Mouse (Mus musculus): ENCODE results near the gene Itch. TPM values are rescaled to one million over a fixed set of nuclear protein-coding genes. Genes with fewer than 3 reads are reported as not detected.

Itch gene
- polyA plus RNA-seq, 1 experiment from 2014 or later, result 48.8 TPM

DNA sequence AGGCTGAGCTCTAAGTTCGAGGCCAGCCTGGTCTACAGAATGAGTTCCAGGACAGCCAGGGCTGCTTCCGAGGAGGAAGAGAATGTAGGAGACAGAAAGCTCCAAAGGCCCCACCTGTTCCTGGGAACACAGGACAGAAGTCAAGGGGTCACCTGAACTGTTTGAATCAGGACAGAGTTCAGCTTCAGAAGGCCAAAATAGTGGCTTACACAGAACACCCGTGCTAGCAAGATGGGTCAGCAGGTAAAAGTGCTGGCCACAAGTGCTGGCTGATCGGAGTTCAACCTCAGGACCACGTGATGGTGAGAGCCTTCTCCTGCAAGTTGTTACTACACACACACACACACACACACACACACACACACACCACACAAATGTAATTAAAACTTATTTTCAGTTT lies 133.6 kb downstream of the Itch start:
- Histone ChIP-seq H3K9me3 (ENCODE audit: control insufficient read depth, low read length) (no peaks in the 10 kb centered on the region), H3K27ac (replicated peaks; ENCODE audit: low read depth, low read length) (no peak overlapping the region), H3K36me3 (ENCODE audit: control insufficient read depth, insufficient read depth, low read length) (no peaks in the 10 kb centered on the region), H3K4me2 (ENCODE audit: low read depth, low read length) (no peak overlapping the region), H3K27me3 (replicated peaks; ENCODE audit: control insufficient read depth, insufficient read depth, low read length) (no peaks in the 10 kb centered on the region), H3K9ac (ENCODE audit: low read depth, low read length) (no peak overlapping the region), H3K4me3 (ENCODE audit: low read depth, low read length) (no peak overlapping the region), H3K4me1 (ENCODE audit: control insufficient read depth, insufficient read depth, low read length) (no peaks in the 10 kb centered on the region)
- no peak for DNase-seq (ENCODE audit: low spot score)
- 83% methylated on average over 5 of the region's 5 CpGs for WGBS
- ATAC-seq (ENCODE audit: low read depth), result no peak

DNA sequence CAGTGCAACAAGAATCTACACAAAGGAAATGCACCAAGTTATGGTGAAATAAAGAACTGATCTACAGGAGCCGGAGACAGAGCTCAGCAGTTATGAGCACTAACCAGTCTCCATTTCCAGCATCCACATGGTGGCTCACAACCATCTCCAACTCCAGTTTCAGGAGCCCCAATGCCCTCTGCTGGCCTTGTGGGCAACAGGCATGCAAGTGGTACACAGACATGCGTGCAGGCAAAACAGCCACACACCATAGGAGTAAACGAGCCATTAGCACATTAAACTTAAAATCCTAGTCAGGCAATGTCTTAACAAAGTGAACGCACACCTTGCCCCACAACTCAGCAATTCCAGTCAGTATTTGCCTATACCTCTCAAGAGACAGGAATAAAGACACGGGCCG lies 138.6 kb downstream of the Itch start:
- Histone ChIP-seq H3K27ac (replicated peaks; ENCODE audit: low read depth, low read length) (no peak overlapping the region), H3K4me2 (ENCODE audit: low read depth, low read length) (no peak overlapping the region), H3K4me3 (ENCODE audit: low read depth, low read length) (no peak overlapping the region), H3K27me3 (replicated peaks; ENCODE audit: control insufficient read depth, insufficient read depth, low read length) (no peaks in the 10 kb centered on the region), H3K9me3 (ENCODE audit: control insufficient read depth, low read length) (no peaks in the 10 kb centered on the region), H3K36me3 (ENCODE audit: control insufficient read depth, insufficient read depth, low read length) (no peaks in the 10 kb centered on the region), H3K4me1 (ENCODE audit: control insufficient read depth, insufficient read depth, low read length) (peaks cover 6% of the 10 kb centered on the region), H3K9ac (ENCODE audit: low read depth, low read length) (no peak overlapping the region)
- ATAC-seq (ENCODE audit: low read depth) (no peak), DNase-seq (ENCODE audit: low spot score) (no peak)
- WGBS, result 81% methylated on average over 6 of the region's 6 CpGs

- H3K36me3 ChIP-seq (ENCODE audit: control insufficient read depth, insufficient read depth, low read length), result no peaks in the 10 kb centered on the region
- no peaks in the 10 kb centered on the region for H3K9me3 ChIP-seq (ENCODE audit: control insufficient read depth, low read length)
- H3K9ac ChIP-seq (ENCODE audit: low read depth, low read length), result no peak overlapping the region
- H3K4me1 ChIP-seq (ENCODE audit: control insufficient read depth, insufficient read depth, low read length), result peaks cover 13% of the 10 kb centered on the region
- H3K4me2 ChIP-seq (ENCODE audit: low read depth, low read length), result no peak overlapping the region
- H3K27ac ChIP-seq (replicated peaks; ENCODE audit: low read depth, low read length), result no peak overlapping the region
- H3K4me3 ChIP-seq (ENCODE audit: low read depth, low read length), result no peak overlapping the region
- H3K27me3 ChIP-seq (replicated peaks; ENCODE audit: control insufficient read depth, insufficient read depth, low read length), result no peaks in the 10 kb centered on the region
- 61% methylated on average over 10 of the region's 10 CpGs for WGBS
- ATAC-seq (ENCODE audit: low read depth), result no peak
- no peak for DNase-seq (ENCODE audit: low spot score)
Measured at GRCm38 (mm10) chr2:155272396-155273170, 139.3 kb downstream of the Itch start.

DNA sequence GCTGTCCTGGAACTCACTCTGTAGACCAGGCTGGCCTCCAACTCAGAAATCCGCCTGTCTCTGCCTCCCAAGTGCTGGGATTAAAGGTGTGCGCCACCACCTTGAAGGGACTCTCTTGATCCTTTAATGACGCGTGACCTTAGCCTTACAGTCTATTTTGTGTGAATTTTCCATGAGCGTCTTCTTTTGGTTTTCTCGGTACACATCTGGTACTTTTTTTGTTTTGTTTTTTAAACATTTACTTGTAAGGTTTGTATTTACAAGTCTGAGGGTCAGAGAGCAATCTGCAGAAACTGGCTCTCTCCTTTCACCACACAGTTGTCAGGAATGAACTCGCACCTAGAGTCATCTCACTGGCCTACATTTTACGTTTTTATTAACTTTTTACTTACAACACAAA lies 140.3 kb downstream of the Itch start:
- no peak for DNase-seq (ENCODE audit: low spot score)
- no peak for ATAC-seq (ENCODE audit: low read depth)
- 84% methylated on average over 8 of the region's 8 CpGs for WGBS
- H3K9ac ChIP-seq (ENCODE audit: low read depth, low read length), result no peak overlapping the region
- H3K36me3 ChIP-seq (ENCODE audit: control insufficient read depth, insufficient read depth, low read length), result peaks cover 4% of the 10 kb centered on the region
- peaks cover 13% of the 10 kb centered on the region for H3K4me1 ChIP-seq (ENCODE audit: control insufficient read depth, insufficient read depth, low read length)
- no peak overlapping the region for H3K4me3 ChIP-seq (ENCODE audit: low read depth, low read length)
- H3K27ac ChIP-seq (replicated peaks; ENCODE audit: low read depth, low read length), result no peak overlapping the region
- no peak overlapping the region for H3K4me2 ChIP-seq (ENCODE audit: low read depth, low read length)
- no peaks in the 10 kb centered on the region for H3K27me3 ChIP-seq (replicated peaks; ENCODE audit: control insufficient read depth, insufficient read depth, low read length)
- no peaks in the 10 kb centered on the region for H3K9me3 ChIP-seq (ENCODE audit: control insufficient read depth, low read length)

DNA sequence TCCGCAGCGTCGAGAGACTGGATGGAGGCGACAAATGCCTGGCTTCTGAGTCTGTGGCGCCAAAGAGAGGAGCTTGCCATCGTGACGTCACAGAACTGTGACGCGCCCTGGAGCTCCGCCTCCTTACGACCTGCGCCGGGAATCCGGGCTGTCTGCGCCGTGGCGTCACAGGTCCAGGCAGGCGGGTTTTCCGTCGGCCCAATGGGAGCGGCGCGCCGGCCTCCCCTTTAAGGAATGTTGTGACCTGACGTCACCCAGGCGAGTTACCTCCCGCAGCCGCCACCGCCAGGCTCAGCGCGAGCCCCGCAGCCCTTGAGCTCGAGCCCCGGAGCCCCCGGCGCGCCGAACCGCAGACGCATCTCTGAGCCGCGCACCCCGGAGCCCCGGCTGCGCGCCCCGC lies 142.9 kb downstream of the Itch start, which contains the start of gene Map1lc3a:
Map1lc3a (plus strand) TSS at position 103 of the 400 bp plus-strand sequence.
- DNase-seq (ENCODE audit: low spot score) (peak; percentile 96), ATAC-seq (ENCODE audit: low read depth) (peak; percentile 94)
- WGBS, result 1% methylated on average over 28 of the region's 47 CpGs
- Histone ChIP-seq H3K4me1 (ENCODE audit: control insufficient read depth, insufficient read depth, low read length) (peaks cover 13% of the 10 kb centered on the region), H3K36me3 (ENCODE audit: control insufficient read depth, insufficient read depth, low read length) (peaks cover 6% of the 10 kb centered on the region), H3K9ac (ENCODE audit: low read depth, low read length) (peak within 1 kb of the TSS; percentile 97), H3K4me2 (ENCODE audit: low read depth, low read length) (peak within 1 kb of the TSS; percentile 75), H3K9me3 (ENCODE audit: control insufficient read depth, low read length) (no peaks in the 10 kb centered on the region), H3K27ac (replicated peaks; ENCODE audit: low read depth, low read length) (peak within 1 kb of the TSS; percentile 92), H3K4me3 (ENCODE audit: low read depth, low read length) (peak within 1 kb of the TSS; percentile 93), H3K27me3 (replicated peaks; ENCODE audit: control insufficient read depth, insufficient read depth, low read length) (no peaks in the 10 kb centered on the region)

Other genes starting within 250 kb of the Itch start
- 107 and 118 TPM in 2 replicates for gene Eif2s2, start 240.6 kb upstream of the Itch start, polyA plus RNA-seq (2014; fragmentation: Nextera tagmentation; extraction: Ambion mirVana)
- gene Gm14226, start 115.2 kb upstream of the Itch start, polyA plus RNA-seq (2014; fragmentation: Nextera tagmentation; extraction: Ambion mirVana), result 2.9 and 3.1 TPM in 2 replicates
- gene Ahcy, start 59.0 kb upstream of the Itch start, polyA plus RNA-seq (2014; fragmentation: Nextera tagmentation; extraction: Ambion mirVana), result 63.4 and 70.1 TPM in 2 replicates
- gene Dynlrb1, start 103.0 kb downstream of the Itch start, polyA plus RNA-seq (2014; fragmentation: Nextera tagmentation; extraction: Ambion mirVana), result 453 and 460 TPM in 2 replicates
- gene Map1lc3a, start 142.8 kb downstream of the Itch start, polyA plus RNA-seq (2014; fragmentation: Nextera tagmentation; extraction: Ambion mirVana), result 241 and 248 TPM in 2 replicates
- 43.7 and 47.9 TPM in 2 replicates for gene Pigu, start 223.9 kb downstream of the Itch start, polyA plus RNA-seq (2014; fragmentation: Nextera tagmentation; extraction: Ambion mirVana)
- 25.9 and 29.2 TPM in 2 replicates for gene Trp53inp2, start 247.6 kb downstream of the Itch start, polyA plus RNA-seq (2014; fragmentation: Nextera tagmentation; extraction: Ambion mirVana)